Mouse (Mus musculus) spleen, postnatal 4 days (tissue): ENCODE results near the gene Crim1.

Source experiments
- DNase-seq, 2 experiments: peaks; one replicate each; pipeline ENCODE4 v3.0.0; 2022; ENCODE audit warnings: low spot score in 2 of 2

Gene Crim1

GRCm38 (mm10) chr17:78374756-78375155, 174.7 kb downstream of the Crim1 start:
- DNase-seq, result no peak

DNA sequence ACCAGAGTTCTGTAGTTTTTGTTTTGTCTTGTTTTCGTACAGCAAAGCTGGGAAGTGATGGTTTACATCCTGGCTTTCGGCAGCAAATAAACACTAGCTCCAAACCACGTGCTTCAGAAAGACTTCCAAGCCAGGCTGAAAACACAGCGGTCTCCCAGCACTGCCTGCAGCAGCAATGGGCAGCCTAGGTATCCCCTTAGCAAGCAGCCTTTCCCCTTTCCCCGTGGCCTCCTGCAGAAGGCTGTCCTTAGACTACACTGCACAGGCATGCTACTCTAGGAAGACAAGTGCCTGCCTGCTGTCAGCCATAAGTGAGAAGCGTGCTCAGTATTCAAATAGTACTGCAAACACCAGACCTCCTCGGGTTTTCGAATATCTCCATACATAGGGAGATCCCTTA, 176.5 kb downstream of the Crim1 start:
- no peak for DNase-seq

- no peak for DNase-seq
Observed at GRCm38 (mm10) chr17:78379079-78379729, 179.2 kb downstream of the Crim1 start.

DNA sequence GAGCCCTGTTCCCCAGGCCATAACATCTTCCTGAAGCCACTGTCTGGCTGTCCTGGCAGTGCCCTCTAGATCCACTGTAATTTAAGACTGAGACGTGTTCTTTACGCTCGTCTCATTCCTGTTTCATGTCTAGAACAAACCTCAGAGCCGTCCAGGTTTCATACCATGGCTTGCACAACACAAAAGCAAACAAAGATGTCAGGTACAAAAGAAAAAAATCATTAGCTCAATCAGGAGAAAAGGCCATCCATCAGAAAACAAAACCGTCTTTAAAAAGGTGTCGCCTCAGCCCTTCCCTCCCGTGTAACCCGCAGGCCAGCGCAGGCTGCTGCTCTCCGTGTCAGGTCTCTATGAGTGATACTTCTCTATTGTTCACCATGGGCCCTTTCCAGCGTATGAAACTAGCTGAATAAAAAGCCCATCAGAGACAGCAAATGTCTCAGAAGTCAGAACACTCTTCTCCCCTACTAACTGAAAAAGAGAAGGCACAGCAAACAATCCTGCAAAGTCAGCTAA, 179.7 kb downstream of the Crim1 start:
- DNase-seq, result no peak

DNA sequence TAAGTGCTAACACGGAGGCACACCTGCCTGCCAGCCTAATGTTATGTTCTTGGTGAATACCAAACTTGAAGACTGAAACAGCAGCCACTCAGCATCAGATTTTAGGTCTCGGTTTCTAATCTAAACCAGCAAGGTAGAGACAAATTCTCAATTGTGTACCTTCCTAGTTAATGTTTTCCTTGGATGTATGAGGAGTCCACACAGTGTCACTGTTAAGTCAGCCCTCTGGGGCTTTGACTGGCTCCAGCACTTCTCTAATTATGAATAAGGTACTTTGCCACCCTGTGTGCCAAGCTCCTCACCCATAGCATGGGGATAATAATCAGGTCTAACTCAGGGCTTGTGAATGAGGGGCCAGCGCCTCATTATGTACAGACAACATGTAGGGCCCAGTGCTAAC, 182.3 kb downstream of the Crim1 start:
- DNase-seq, result no peak

DNA sequence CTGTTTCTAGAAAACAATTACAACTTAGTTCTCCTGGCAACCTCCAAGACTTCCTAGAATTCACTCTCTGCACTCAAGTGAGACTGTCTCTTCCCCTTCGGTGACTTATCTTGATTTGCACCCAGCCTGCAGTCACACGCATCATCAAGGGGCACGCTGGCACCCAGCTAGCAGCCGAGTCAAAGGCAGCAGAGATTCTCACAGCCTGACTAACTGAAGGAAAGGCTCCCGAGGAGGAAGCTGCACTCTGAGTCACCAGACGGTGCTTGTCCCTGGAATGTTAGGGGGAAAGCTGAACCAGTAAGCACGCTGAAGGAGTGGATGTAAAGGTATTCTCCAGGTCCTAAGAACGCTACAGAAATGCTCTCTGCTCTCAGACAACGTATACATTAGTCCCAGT, 187.6 kb downstream of the Crim1 start:
- DNase-seq, result no peak

DNA sequence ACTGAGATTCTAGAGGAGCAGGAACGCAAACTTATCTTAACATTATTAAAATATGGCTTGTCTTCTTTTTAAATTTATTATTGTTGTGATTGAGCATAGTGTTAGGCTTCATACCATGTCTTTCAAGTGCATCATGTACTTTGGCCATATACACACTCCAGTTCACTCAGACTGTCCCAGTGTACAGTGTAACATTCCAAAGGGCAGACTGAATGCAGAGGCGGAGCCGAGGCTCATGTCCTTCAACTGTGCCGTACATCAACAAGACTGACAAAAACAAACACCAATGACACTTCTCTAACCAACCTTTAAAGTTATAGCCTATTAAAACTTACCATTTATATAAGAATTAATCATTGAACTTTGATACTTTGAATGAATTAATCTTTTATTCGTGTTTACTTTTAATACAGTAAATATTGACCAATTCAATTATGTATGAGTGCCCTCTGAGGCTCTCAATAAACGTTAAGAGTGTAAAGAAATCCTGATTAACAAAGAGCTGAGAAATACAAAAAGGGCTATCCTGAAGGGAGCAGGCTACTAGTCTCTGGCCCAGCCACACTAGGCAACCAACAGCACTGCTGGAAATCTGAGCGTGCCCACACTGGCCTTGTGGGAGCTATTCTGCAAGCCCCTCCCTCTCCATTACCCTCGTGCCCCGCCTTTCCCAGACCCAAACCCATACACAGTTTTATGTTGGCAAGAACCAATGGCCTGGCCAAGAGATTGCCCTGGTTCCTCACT, 188.2 kb downstream of the Crim1 start:
- DNase-seq, result no peak

DNA sequence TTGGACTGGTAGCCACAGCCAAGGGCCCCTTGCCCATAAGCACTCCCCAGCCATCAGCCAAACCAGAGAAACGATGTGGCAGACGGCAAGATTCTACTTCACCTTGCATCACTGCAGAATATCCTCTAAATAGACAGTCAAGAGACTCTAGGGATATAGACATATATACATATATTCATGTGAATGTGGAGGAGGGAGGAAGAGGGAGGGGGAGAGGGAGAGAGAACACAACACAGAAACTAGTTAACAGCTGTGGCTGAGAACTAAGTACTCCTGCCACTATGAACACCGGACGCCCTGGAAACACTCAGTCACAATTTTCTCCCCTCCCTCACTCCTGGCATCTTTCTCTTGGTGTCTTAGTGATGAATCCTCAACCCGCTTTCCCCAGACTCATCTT, 189.5 kb downstream of the Crim1 start:
- no peak for DNase-seq

DNA sequence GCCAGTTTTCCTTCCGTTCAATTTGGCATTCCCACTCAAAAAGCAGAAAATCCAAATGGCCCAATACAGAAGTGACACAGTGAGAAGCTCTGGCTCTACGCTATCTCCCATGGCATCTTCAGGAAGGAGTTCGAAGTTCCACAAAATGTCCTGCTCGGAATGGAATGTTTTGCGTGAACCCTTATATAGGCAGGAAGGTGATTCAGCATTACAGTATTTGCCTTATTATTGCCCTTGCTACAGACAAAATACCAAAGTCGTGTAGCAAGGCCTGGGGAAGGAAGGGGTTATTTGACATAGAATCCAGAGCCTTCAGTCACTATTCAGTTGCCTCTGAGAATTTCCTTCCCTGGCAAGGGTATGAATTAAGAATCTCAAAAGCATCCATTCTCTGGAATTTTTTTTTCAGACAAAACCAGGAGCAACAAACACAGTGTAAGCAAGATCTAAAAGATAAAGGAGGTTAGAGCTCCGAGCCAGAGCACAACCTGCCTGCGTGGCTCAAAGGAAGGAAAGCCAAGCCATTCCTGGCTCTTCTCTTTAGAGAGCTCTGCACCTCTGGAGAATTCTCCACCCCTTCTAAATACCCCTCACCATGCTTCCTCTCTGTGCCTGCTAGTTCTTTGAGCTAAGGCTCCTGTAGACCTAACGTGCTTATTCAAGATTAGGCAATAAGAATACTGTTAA, 192.5 kb downstream of the Crim1 start:
- no peak for DNase-seq

DNA sequence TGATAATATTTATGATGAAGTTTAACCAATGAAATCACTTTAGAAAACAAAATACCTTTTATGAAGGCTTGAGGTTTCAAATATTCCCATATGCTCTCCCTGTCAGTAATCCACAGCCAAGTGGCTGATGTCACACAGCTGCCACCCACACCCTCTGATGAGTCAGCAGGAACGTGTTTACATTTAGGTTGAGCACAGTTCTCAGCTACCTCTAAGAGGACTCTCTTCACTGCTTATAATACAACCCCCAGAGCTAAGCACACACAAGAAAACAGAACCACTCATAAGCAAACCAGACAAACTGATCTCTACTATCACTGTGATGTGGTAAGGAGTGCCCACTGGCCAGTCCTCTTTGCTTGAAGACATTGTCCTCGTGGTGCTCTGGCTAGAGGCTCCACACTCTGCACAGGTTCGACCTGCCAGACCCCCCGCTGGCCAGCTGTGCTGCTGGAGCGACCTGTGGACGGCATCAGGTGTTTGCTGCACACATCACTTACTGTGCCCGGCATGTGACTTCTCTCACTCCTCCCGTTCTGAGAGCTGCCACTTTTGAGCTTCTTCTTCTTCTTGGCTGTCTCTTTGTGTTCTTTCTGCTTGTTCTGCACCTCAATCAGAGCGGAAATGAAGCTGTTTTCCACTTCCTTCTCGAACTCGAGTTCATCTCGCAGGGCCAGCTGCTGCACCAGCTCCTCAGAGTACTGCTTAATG, 200.2 kb downstream of the Crim1 start:
- DNase-seq, result no peak

GRCm38 (mm10) chr17:78401311-78401710, 201.3 kb downstream of the Crim1 start:
- no peak for DNase-seq

DNA sequence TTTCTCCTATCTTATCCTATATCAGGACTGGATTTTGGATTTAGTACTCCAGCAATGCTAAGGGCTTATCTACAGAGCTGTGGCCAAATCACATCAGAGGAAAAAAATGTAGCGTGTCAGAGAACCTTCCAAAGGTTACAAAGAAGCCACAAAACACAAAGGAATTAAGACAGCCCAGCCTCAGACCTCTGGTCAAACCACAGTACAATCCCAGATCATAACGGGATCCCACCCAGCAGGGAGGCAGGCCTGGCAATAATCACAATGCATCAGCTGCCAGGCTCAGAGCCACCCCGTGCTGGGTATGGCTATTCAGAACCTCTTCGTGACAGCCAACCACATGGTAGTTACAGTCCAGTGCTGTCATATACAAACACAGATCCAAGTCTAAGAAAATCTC, 201.7 kb downstream of the Crim1 start:
- DNase-seq, result no peak

DNA sequence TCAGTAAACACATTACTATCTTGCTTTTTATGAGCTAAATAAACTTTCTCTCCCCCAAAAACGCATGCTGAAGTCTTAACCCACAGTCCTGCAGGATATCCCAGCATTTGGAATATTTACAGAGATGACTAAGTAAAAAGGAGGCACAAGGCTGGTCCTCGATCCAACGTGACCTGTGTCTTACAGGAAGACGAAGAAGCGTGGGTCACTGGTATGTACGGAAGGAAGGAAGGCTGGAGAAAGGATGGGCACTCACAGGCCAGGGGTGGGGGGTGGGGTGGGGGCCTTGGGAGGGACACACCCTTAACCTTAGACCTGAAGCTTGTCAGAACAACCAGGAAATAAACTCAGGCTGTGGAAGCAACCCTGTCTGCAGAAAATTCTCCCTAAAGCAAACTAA, 202.1 kb downstream of the Crim1 start:
- DNase-seq, result no peak

DNA sequence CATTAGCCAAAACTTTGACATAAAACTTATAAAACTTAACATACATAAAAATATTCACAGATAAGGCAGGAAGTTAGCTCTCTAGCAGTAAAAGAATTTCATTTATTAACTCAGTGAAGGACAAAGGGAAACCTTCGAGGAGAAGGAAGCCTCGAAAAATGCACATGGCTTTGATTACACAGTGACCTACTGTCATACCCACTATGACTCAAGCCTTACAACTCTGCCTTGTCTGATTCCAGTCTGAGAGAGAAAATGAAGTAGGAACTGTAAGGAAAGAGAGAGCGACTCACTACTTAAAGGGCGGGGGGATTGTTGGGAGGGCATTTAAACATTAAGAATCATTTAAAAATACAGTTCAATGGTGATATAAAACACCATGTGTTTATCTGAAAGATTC, 203.2 kb downstream of the Crim1 start:
- no peak for DNase-seq

GRCm38 (mm10) chr17:78403804-78404203, 203.8 kb downstream of the Crim1 start:
- DNase-seq, result no peak

- no peak for DNase-seq
Observed at GRCm38 (mm10) chr17:78405336-78405735, 205.3 kb downstream of the Crim1 start.

DNA sequence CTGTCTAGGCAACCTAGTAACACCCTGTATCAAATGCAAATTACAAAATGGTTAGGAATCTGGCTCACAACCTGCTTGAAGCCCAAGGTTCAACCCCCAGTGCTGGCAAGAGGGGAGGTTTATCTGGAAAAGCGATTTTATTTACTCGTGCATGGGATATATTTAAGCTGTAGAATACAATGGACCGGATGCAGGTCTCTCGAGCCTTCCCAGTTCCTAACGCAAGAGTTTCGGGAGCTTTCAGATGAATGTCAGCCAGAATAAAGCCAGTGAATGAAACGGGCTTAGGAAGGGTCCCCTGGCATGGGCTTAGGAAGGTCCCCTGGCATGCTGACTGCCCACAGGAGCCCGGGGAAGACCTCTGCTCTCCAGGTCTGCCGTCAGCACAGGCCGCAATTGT, 206.8 kb downstream of the Crim1 start:
- no peak for DNase-seq

GRCm38 (mm10) chr17:78407581-78407980, 207.5 kb downstream of the Crim1 start:
- no peak for DNase-seq

DNA sequence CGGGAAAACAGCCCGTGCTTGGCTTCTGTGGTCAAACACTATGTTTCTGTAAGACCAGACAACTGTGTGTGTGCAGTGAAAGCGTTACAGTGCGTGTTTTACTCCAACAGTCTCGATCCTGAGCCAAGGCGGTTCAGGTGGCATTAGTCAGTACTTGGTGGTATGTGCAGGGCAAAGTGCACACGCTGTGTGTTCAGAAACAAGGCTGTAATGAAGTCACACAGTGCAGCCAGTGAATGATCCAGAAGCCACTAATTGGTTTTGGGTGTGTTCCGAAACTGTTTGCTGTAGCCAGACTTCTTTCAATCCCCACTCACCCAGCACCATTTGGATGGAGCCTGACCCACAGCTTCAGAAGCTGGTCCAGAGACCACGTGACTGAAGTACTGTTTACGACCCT, 208.3 kb downstream of the Crim1 start:
- no peak for DNase-seq

GRCm38 (mm10) chr17:78409900-78410299, 209.9 kb downstream of the Crim1 start:
- no peak for DNase-seq

DNA sequence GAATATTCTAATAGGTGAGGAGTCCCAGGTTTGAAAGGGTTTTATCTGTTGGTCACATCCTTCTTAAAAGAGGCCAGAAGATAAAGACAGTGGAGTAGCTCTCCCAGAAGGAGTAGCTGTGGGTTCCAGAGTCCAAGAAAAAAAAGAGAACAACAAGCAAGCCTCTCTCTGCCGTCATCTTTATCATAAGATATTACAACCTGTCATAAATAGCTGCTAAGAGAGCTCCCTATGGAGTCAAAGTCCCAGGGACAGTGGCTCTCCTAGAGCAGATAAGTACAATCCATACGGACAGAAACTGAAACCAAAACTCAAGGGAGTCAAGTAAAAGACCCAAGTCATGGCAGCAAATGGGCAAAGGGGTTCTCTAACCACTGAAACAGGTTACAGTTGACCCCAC, 215.2 kb downstream of the Crim1 start:
- DNase-seq, result no peak
